In genomic region chr10:40024554-40025428, GRCm38 (mm10) we compare ENCODE assay signal across 8 mouse cellular contexts. TPM values are rescaled to one million over a fixed set of nuclear protein-coding genes. Genes with fewer than 3 reads are reported as not detected.
DNase-seq lines count a peak whose midpoint lies in the region; ATAC-seq lines count a peak whose summit lies in the region.

TSS of gene Mfsd4b1 (minus strand) at chr10:40025268.

- WGBS in forebrain, embryonic 11.5 days: 1% methylated on average over 46 of the region's 46 CpGs
- 1% methylated on average over 46 of the region's 46 CpGs for WGBS in heart, embryonic 16.5 days
- 2% methylated on average over 46 of the region's 46 CpGs for WGBS in liver, embryonic 13.5 days (ENCODE audit: insufficient replicate concordance)
- WGBS in stomach, embryonic 16.5 days: 1% methylated on average over 46 of the region's 46 CpGs

- peak; percentile 89 for DNase-seq in CD4-positive, CD25-positive, alpha-beta regulatory T cell, adult 2 months (ENCODE audit: low read depth, low spot score)
- DNase-seq in c-Kit-positive CD71-positive TER-119-negative erythroid progenitor cells, embryonic 14.5 days (ENCODE audit: low read depth): peak; percentile 27
- DNase-seq in forebrain, embryonic 11.5 days (ENCODE audit: low spot score): peak; percentile 87
- DNase-seq in kidney, postnatal 25 days: peak; percentile 95 to 97
- peak; percentile 35 for DNase-seq in liver, embryonic 13.5 days
- DNase-seq in neural tube, embryonic 10.5 days (ENCODE audit: extremely low spot score, low spot score): peak; percentile 89

- peaks cover 2% of the 10 kb centered on the region; the same call in 1 of the 2 replicates for H3K4me1 ChIP-seq in forebrain, embryonic 11.5 days (replicated peaks; ENCODE audit: control insufficient read depth, insufficient read depth, low read length)
- H3K4me1 ChIP-seq in heart, embryonic 16.5 days (ENCODE audit: control insufficient read depth, insufficient read depth, low read length): peaks cover 16% of the 10 kb centered on the region
- H3K4me1 ChIP-seq in liver, embryonic 13.5 days (replicated peaks): peaks cover 9% of the 10 kb centered on the region
- H3K4me1 ChIP-seq in stomach, embryonic 16.5 days (ENCODE audit: control insufficient read depth, insufficient read depth, low read length): peaks cover 7% of the 10 kb centered on the region

- ATAC-seq in forebrain, embryonic 11.5 days (replicated peaks; ENCODE audit: low FRiP score): peak; percentile 90
- ATAC-seq in heart, embryonic 16.5 days (replicated peaks; ENCODE audit: extremely low read depth, insufficient read depth, low FRiP score): peak; percentile 91
- ATAC-seq in liver, embryonic 13.5 days (ENCODE audit: low read depth): peak; percentile 81
- peak; percentile 94 for ATAC-seq in stomach, embryonic 16.5 days (ENCODE audit: insufficient read depth, low FRiP score)

- peak within 1 kb of the TSS; percentile 55 for H3K9ac ChIP-seq in forebrain, embryonic 11.5 days (ENCODE audit: low read length)
- peak within 1 kb of the TSS; percentile 86 for H3K9ac ChIP-seq in heart, embryonic 16.5 days (ENCODE audit: low read length)
- peak within 1 kb of the TSS; percentile 39 for H3K9ac ChIP-seq in liver, embryonic 13.5 days
- H3K9ac ChIP-seq in stomach, embryonic 16.5 days (ENCODE audit: low read length): peak within 1 kb of the TSS; percentile 79

- H3K4me3 ChIP-seq in forebrain, embryonic 11.5 days (ENCODE audit: low read depth, low read length): peak within 1 kb of the TSS; percentile 44
- peak within 1 kb of the TSS; percentile 80 for H3K4me3 ChIP-seq in heart, embryonic 16.5 days (ENCODE audit: low read length)
- peak within 1 kb of the TSS; percentile 55 for H3K4me3 ChIP-seq in liver, embryonic 13.5 days (replicated peaks)
- peak within 1 kb of the TSS; percentile 64 for H3K4me3 ChIP-seq in stomach, embryonic 16.5 days (replicated peaks; ENCODE audit: low read length)

- H3K27ac ChIP-seq in forebrain, embryonic 11.5 days (ENCODE audit: low read depth, low read length): peak within 1 kb of the TSS; percentile 43; the same call in 1 of the 2 replicates
- H3K27ac ChIP-seq in heart, embryonic 16.5 days (ENCODE audit: low read length): peak within 1 kb of the TSS; percentile 92
- no peak within 1 kb of the TSS for H3K27ac ChIP-seq in liver, embryonic 13.5 days
- no peak within 1 kb of the TSS; the same call in 1 of the 2 replicates for H3K27ac ChIP-seq in stomach, embryonic 16.5 days (ENCODE audit: low read length)

- no peaks in the 10 kb centered on the region for H3K36me3 ChIP-seq in forebrain, embryonic 11.5 days (ENCODE audit: control insufficient read depth, insufficient read depth, low read length)
- no peaks in the 10 kb centered on the region for H3K36me3 ChIP-seq in heart, embryonic 16.5 days (ENCODE audit: control insufficient read depth, insufficient read depth)
- H3K36me3 ChIP-seq in liver, embryonic 13.5 days: no peaks in the 10 kb centered on the region
- H3K36me3 ChIP-seq in stomach, embryonic 16.5 days (ENCODE audit: control insufficient read depth, insufficient read depth, low read length): no peaks in the 10 kb centered on the region

- H3K27me3 ChIP-seq in forebrain, embryonic 11.5 days (ENCODE audit: control insufficient read depth, insufficient read depth, low read length): peaks cover 2% of the 10 kb centered on the region; the same call in 1 of the 2 replicates
- peaks cover 3% of the 10 kb centered on the region; the same call in 1 of the 2 replicates for H3K27me3 ChIP-seq in heart, embryonic 16.5 days (ENCODE audit: control insufficient read depth, insufficient read depth, low read length)
- H3K27me3 ChIP-seq in liver, embryonic 13.5 days: peaks cover 42% of the 10 kb centered on the region
- H3K27me3 ChIP-seq in stomach, embryonic 16.5 days (ENCODE audit: control insufficient read depth, insufficient read depth, low read length): no peaks in the 10 kb centered on the region; the same call in 1 of the 2 replicates

- no peaks in the 10 kb centered on the region for H3K9me3 ChIP-seq in forebrain, embryonic 11.5 days (ENCODE audit: control insufficient read depth, low read length)
- peaks cover 5% of the 10 kb centered on the region; the same call in 1 of the 2 replicates for H3K9me3 ChIP-seq in heart, embryonic 16.5 days (replicated peaks; ENCODE audit: control insufficient read depth, low read length)
- no peaks in the 10 kb centered on the region for H3K9me3 ChIP-seq in liver, embryonic 13.5 days (replicated peaks)
- H3K9me3 ChIP-seq in stomach, embryonic 16.5 days (replicated peaks; ENCODE audit: control insufficient read depth, low read length): 0 out of 2 replicates have a peak, but pooled peaks cover 4% of the 10 kb centered on the region

- H3K4me2 ChIP-seq in forebrain, embryonic 11.5 days (ENCODE audit: low read depth, low read length, severe bottlenecking): peak within 1 kb of the TSS; percentile 89
- peak within 1 kb of the TSS; percentile 97 for H3K4me2 ChIP-seq in heart, embryonic 16.5 days (ENCODE audit: low read depth, low read length)
- H3K4me2 ChIP-seq in liver, embryonic 13.5 days: peak within 1 kb of the TSS; percentile 68
- peak within 1 kb of the TSS; percentile 99 for H3K4me2 ChIP-seq in stomach, embryonic 16.5 days (ENCODE audit: low read depth, low read length)

RNA-seq across cellular contexts. Expression of gene Mfsd4b1, which starts in this region (rescaled TPM):
- polyA plus RNA-seq in forebrain, embryonic 11.5 days (2014; fragmentation: Nextera tagmentation; extraction: Ambion mirVana): not detected in 2 replicates
- polyA plus RNA-seq in heart, embryonic 16.5 days (2015; fragmentation: Nextera tagmentation; extraction: Ambion mirVana): 0.76 and 1.3 TPM in 2 replicates
- 0.54 and 0.56 TPM in 2 replicates for polyA plus RNA-seq in liver, embryonic 13.5 days (2015; fragmentation: Nextera tagmentation; extraction: Ambion mirVana)
- 0.17 and 0.21 TPM in 2 replicates for polyA plus RNA-seq in stomach, embryonic 16.5 days (2015; fragmentation: Nextera tagmentation; extraction: Ambion mirVana)

Comparison
In these comparisons a context has a peak if more than half of its experiments do, and no peak if none do; other contexts are left out.
1. Peak in DNase-seq, ATAC-seq, H3K4me3 ChIP-seq, H3K27ac ChIP-seq, H3K9ac ChIP-seq and H3K4me2 ChIP-seq in forebrain, embryonic 11.5 days; RNA of the gene not detected or under 1 TPM.
2. Peak in DNase-seq, ATAC-seq, H3K4me3 ChIP-seq, H3K9ac ChIP-seq and H3K4me2 ChIP-seq in liver, embryonic 13.5 days; RNA of the gene not detected or under 1 TPM.
3. Peak in ATAC-seq, H3K4me3 ChIP-seq, H3K9ac ChIP-seq and H3K4me2 ChIP-seq in stomach, embryonic 16.5 days; RNA of the gene not detected or under 1 TPM.
4. DNase-seq: peak in every context shown above with its lines; median percentile 96 in kidney, postnatal 25 days; 89 in CD4-positive, CD25-positive, alpha-beta regulatory T cell, adult 2 months; 89 in neural tube, embryonic 10.5 days; 87 in forebrain, embryonic 11.5 days; 35 in liver, embryonic 13.5 days; 27 in c-Kit-positive CD71-positive TER-119-negative erythroid progenitor cells, embryonic 14.5 days.